Mouse (Mus musculus) kidney, adult 10 weeks (tissue): Measurements from ENCODE around the gene Omp. TPM values are rescaled to one million over a fixed set of nuclear protein-coding genes. Genes with fewer than 3 reads are reported as not detected.

Experiments used
- polyA plus RNA-seq: library from polyadenylated mRNA; stranded (reverse); fragments of 350-450 nt; fragmentation: Illumina TruSeq; extraction: RNeasy Lipid Tissue Mini Kit (QIAGEN cat#74804); gene quantifications from one replicate; pipeline ENCODE4 v1.2.3, GENCODE M21; 2014; ENCODE audit warnings: low read depth, low replicate concordance

The Omp gene
- not detected for polyA plus RNA-seq

GRCm38 (mm10) chr7:98145402-98145801 is at the start of gene Omp:
Omp (minus strand) TSS chr7:98145502.

DNA sequence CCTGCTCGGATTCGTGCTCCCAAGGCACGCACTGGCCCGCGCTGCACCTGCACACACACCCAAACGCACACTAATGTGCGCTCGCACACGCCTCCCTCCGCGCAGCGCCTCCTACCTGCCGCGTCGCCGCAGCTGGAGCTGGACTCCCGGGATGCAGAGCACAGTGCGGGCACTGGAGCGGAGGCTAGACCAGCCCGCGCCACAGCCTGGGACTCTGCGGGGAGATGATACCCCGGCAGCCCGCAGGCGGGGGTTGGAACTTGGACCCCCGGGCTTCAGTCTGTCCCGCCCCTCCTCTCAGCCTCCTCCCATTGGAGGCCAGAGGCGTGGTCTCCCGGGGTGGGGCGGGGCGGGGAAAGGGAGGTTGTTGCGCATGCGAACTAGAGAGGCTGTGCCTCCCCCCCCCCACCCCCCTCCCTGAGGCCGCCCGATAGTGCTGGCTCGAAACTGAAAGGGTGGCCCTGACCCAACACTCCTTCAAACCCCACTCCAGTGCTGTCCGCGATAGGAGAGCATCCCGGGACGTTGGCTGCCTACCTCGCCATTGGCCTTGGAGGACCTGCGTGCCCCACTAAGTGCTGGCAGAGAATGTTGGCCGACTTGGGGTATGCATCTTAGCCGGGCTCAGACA is 32.7 kb upstream of the Omp start, which contains the start of gene Capn5:
Gene Capn5 (minus strand): TSS at position 346 of the 631 bp plus-strand sequence.

GRCm38 (mm10) chr7:98119179-98119960 is 25.9 kb downstream of the Omp start, which contains the start of gene Myo7a:
Myo7a (minus strand) TSS chr7:98119524.

Other genes with a start within 250 kb of the Omp start
- not detected for gene Gdpd4, start 225.5 kb downstream of the Omp start, polyA plus RNA-seq
- gene Myo7a, start 26.0 kb downstream of the Omp start, polyA plus RNA-seq: 2.5 TPM
- 1.0 TPM for gene Capn5, start 32.8 kb upstream of the Omp start, polyA plus RNA-seq
- not detected for gene B3gnt6, start 54.0 kb upstream of the Omp start, polyA plus RNA-seq
- 49.6 TPM for gene Acer3, start 175.7 kb upstream of the Omp start, polyA plus RNA-seq
- 0.32 TPM for gene Tsku, start 215.8 kb upstream of the Omp start, polyA plus RNA-seq